Mouse (Mus musculus): ENCODE results near the gene Cdh13.

DNA sequence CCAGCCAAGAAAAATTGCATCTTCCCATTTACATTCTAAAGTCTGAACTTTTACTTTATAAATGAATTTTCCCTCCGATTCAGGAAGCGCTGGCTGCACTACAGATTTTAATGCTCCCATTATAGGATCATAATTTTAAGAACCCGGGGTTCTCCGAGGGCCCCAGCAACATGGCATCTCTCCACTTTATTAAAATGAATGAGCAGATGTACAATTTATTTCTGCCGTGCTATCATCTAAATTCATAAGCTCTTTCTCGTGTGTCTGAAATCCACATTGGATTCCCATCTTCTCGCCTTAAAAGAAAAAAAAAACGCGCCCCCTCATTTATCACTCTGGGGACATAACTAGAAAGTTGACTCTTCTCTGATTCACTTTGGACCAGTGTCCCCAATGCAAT, 925.0 kb downstream of the Cdh13 start:
- no peak for TF ChIP-seq CTCF (IDR thresholded peaks at IDR 0.05; ENCODE audit: insufficient read depth, low read length)
- no peak for TF ChIP-seq POLR2A (IDR thresholded peaks at IDR 0.05; ENCODE audit: borderline replicate concordance, extremely low read depth, low read depth, low read length)
